Mouse (Mus musculus) kidney, adult 2 months (tissue): ENCODE results near the gene Cela2a.

Experiments
- CTCF ChIP-seq: fragments of 200-500 bp; conservative IDR thresholded peaks from 2 replicates; pipeline ENCODE4 v1.5.1; 2011; ENCODE audit warnings: low read depth, mild to moderate bottlenecking, control low read depth, low read length, moderate library complexity, mixed read lengths; ENCODE audit not compliant: insufficient read depth, insufficient read length
- POLR2A ChIP-seq: fragments of 200-500 bp; IDR thresholded peaks from one replicate; pipeline ENCODE4 v1.6.1; 2011; ENCODE audit warnings: low read depth, low read length, control low read depth

- TF ChIP-seq POLR2A (no peak), CTCF (peak; percentile 94)
These were observed 31.5 kb upstream of the Cela2a start for GRCm38 (mm10) chr4:141857422-141857930.
